Mouse (Mus musculus) liver, embryonic 14.5 days (tissue): ENCODE results near the gene Slc25a53.

Source experiments
- CTCF ChIP-seq: IDR thresholded peaks from 2 replicates; pipeline ENCODE4 v1.5.1; 2016; ENCODE audit warnings: antibody characterized with exemption, low read depth, control low read depth
- EP300 ChIP-seq: IDR thresholded peaks from 2 replicates; pipeline ENCODE4 v1.6.1; 2016; ENCODE audit warnings: antibody characterized with exemption, low read depth

DNA sequence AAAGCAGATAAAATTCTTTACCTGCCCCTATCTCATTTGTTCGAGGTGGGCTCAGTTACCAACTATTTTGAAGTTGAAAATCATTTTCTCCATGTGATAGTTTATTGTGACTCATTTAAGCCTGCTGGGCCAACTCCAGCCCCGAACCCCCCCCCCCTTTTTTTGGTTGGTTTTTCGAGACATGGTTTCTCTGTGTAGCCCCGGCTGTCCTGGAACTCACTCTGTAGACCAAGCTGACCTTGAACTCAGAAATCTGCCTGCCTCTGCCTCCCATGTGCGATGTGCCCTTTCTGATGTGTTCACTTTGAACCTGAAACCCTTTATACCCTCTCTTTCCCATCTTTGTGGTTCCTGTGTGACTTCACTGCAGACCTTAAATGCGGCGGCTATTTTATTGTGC, 400 bp upstream of the Slc25a53 start:
- TF ChIP-seq CTCF = no peak
- TF ChIP-seq EP300 = no peak
